In the genomic region with DNA sequence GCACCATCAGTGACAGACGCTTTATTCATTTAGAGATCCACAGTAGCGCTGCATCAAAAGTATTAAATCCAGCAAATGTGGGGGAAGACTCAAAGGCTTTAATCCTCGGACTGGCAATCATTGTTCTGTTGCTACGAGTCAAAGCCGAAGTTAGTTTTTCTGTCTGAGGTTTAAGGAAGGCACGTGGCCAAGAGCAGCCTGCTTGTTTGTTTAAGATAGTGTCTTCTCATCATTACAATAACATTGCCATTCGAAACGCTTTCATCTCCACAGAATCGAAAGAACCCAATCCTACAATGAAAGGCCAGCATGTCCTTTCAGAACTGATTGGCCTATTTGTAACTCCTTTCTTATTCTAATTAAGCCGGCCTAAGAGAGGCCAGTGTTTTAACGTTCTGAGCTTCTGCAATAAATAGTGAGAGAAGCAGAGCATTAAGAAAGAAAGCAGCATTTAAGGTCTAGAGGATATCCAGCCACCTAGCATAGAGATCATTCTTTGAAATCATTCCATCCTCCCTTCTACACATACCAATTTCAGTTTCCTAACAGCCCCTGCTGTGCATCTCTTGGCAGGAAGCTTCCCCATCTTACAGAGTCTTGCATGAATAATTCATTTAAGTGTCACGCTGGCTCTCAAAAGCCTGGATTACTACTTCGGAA, we compare ENCODE assay signal across 8 mouse cellular contexts.
DNase-seq lines count a peak whose midpoint lies in the region; ATAC-seq lines count a peak whose summit lies in the region.

No protein-coding gene starts in this region.

- ATAC-seq in heart, embryonic 14.5 days (ENCODE audit: insufficient number of reproducible peaks, insufficient read depth, low FRiP score, low read depth): no peak
- peak; percentile 49 for ATAC-seq in hindbrain, embryonic 13.5 days (ENCODE audit: low FRiP score)

- no peak for DNase-seq in heart, adult 8-10 months (ENCODE audit: low spot score)
- DNase-seq in right cerebral cortex, adult 18-20 months: peak; percentile 26
- DNase-seq in right cerebral cortex, postnatal 14 days: no peak
- DNase-seq in right cerebral cortex, postnatal 10 days (ENCODE audit: low spot score in 2 of 2): peak; percentile 51 to 59
- no peak for DNase-seq in gastrocnemius, postnatal 14 days
- DNase-seq in adrenal gland, postnatal 36 days: no peak

- no peaks in the 10 kb centered on the region for H3K4me1 ChIP-seq in heart, embryonic 14.5 days (ENCODE audit: control insufficient read depth in 2 of 2, insufficient read depth in 2 of 2, low read length in 2 of 2)
- H3K4me1 ChIP-seq in hindbrain, embryonic 13.5 days (replicated peaks): peaks cover 23% of the 10 kb centered on the region

- WGBS in heart, embryonic 14.5 days: 1% methylated on average over 13 of the region's 13 CpGs
- WGBS in hindbrain, embryonic 13.5 days: 1% methylated on average over 13 of the region's 13 CpGs

- H3K4me2 ChIP-seq in heart, embryonic 14.5 days (ENCODE audit: low read length): peak overlapping the region; percentile 40
- peak overlapping the region; percentile 50 for H3K4me2 ChIP-seq in hindbrain, embryonic 13.5 days

- H3K4me3 ChIP-seq in heart, embryonic 14.5 days (ENCODE audit: control insufficient read depth in 1 of 2, insufficient read depth in 1 of 2, low read depth in 1 of 2, low read length in 2 of 2): peak overlapping the region in 1 of 2 experiments; percentile 7; a peak in 1 of 4 replicates
- H3K4me3 ChIP-seq in hindbrain, embryonic 13.5 days: peak overlapping the region; percentile 25

- H3K27ac ChIP-seq in heart, embryonic 14.5 days (replicated peaks in 1 of 2; ENCODE audit: control insufficient read depth in 1 of 2, insufficient read depth in 1 of 2, low read depth in 2 of 2, low read length in 2 of 2): no peak overlapping the region
- H3K27ac ChIP-seq in hindbrain, embryonic 13.5 days: peak overlapping the region; percentile 63

- H3K9ac ChIP-seq in heart, embryonic 14.5 days (ENCODE audit: low read length): no peak overlapping the region
- H3K9ac ChIP-seq in hindbrain, embryonic 13.5 days: peak overlapping the region; percentile 55

- no peaks in the 10 kb centered on the region for H3K36me3 ChIP-seq in heart, embryonic 14.5 days (ENCODE audit: control insufficient read depth, insufficient read depth, low read length)
- H3K36me3 ChIP-seq in hindbrain, embryonic 13.5 days: no peaks in the 10 kb centered on the region

- H3K9me3 ChIP-seq in heart, embryonic 14.5 days (ENCODE audit: control insufficient read depth, low read length): no peaks in the 10 kb centered on the region
- no peaks in the 10 kb centered on the region for H3K9me3 ChIP-seq in hindbrain, embryonic 13.5 days

- H3K27me3 ChIP-seq in heart, embryonic 14.5 days (ENCODE audit: control insufficient read depth, insufficient read depth, low read length): peaks cover 10% of the 10 kb centered on the region; the same call in 1 of the 2 replicates
- peaks cover 24% of the 10 kb centered on the region; the same call in 1 of the 2 replicates for H3K27me3 ChIP-seq in hindbrain, embryonic 13.5 days

- intact Hi-C loops in gastrocnemius, postnatal 14 days (cut with DNase I; ENCODE audit: low total_unique reads): no loop called here

Comparison
In these comparisons a context has a peak if more than half of its experiments do, and no peak if none do; other contexts are left out.
1. DNase-seq: peak in right cerebral cortex, adult 18-20 months (single experiment) and right cerebral cortex, postnatal 10 days (2 of 2); none in heart, adult 8-10 months (single experiment), right cerebral cortex, postnatal 14 days (single experiment), gastrocnemius, postnatal 14 days (single experiment) and adrenal gland, postnatal 36 days (0 of 2).